Comparison of ENCODE assay signal across 14 mouse cellular contexts in genomic region chr2:155103607-155104006, GRCm38 (mm10). TPM values are rescaled to one million over a fixed set of nuclear protein-coding genes. Genes with fewer than 3 reads are reported as not detected.
DNase-seq lines count a peak whose midpoint lies in the region; ATAC-seq lines count a peak whose summit lies in the region.
"Had no signal": no experiment of that assay in that cellular context is flagged by ENCODE, and none has a peak within 500 bp of the region (broad histone marks: within the 10 kb centered on the region; RNA-seq: fewer than 3 reads in every experiment).

No protein-coding gene starts in this region.

- no peak overlapping the region for H3K9ac ChIP-seq in midbrain, embryonic 12.5 days (replicated peaks)

- peak; percentile 34 for DNase-seq in cerebellum, adult 11-12 months
- DNase-seq in MN1 (ENCODE audit: low spot score) = peak; percentile 46
- DNase-seq in cerebellum, postnatal 25 days = peak; percentile 40 to 51
- DNase-seq in natural killer cell, adult 2 months (ENCODE audit: low spot score in 2 of 2) = no peak
- DNase-seq in yolk sac, embryonic 10.5 days (ENCODE audit: low spot score) = no peak
- DNase-seq: adrenal gland, postnatal 25 days; thymus, adult 18-20 months had no signal

- H3K4me2 ChIP-seq in midbrain, embryonic 12.5 days (replicated peaks) = no peak overlapping the region

- H3K9me3 ChIP-seq in midbrain, embryonic 12.5 days = no peaks in the 10 kb centered on the region

- no peaks in the 10 kb centered on the region for H3K36me3 ChIP-seq in midbrain, embryonic 12.5 days

- no peak for ATAC-seq in cerebellum, adult (ENCODE audit: insufficient number of reproducible peaks, low FRiP score, low TSS enrichment)
- ATAC-seq in midbrain, embryonic 12.5 days (ENCODE audit: low FRiP score, low read depth) = peak; percentile 77
- no peak for ATAC-seq in activated CD4-positive, CD25-positive, alpha-beta regulatory T cell, adult 4 months
- ATAC-seq: forebrain, embryonic 16.5 days; inflammation-experienced regulatory T-cells, adult 6 months had no signal

- no peaks in the 10 kb centered on the region for H3K27me3 ChIP-seq in midbrain, embryonic 12.5 days

- WGBS in midbrain, embryonic 12.5 days = 47% methylated on average over 6 of the region's 6 CpGs

- H3K4me3 ChIP-seq in midbrain, embryonic 12.5 days = no peak overlapping the region
- H3K4me3 ChIP-seq: left cerebral cortex, adult 2 months had no signal

- no peaks in the 10 kb centered on the region; the same call in 1 of the 2 replicates for H3K4me1 ChIP-seq in midbrain, embryonic 12.5 days

- H3K27ac ChIP-seq in midbrain, embryonic 12.5 days (replicated peaks) = peak overlapping the region; percentile 56; the same call in 1 of the 2 replicates
- H3K27ac ChIP-seq: left cerebral cortex, adult 2 months; macrophage had no signal

RNA-seq across cellular contexts. Expression of gene Ahcy, which starts 29.3 kb away (rescaled TPM):
- 60.1 and 63.4 TPM in 2 replicates for polyA plus RNA-seq in midbrain, embryonic 12.5 days (2016; fragmentation: Nextera tagmentation; extraction: Ambion mirVana)
- polyA plus RNA-seq in activated CD4-positive, CD25-positive, alpha-beta regulatory T cell, adult 4 months (2017; shearing (Covaris generic)) = 10 to 100 TPM; 30.2 to 50.5 TPM

RNA-seq across cellular contexts. Expression of gene Itch, which starts 29.7 kb away (rescaled TPM):
- 64.1 and 66.2 TPM in 2 replicates for polyA plus RNA-seq in midbrain, embryonic 12.5 days (2016; fragmentation: Nextera tagmentation; extraction: Ambion mirVana)
- 10 to 100 TPM; 53.0 to 53.4 TPM for polyA plus RNA-seq in activated CD4-positive, CD25-positive, alpha-beta regulatory T cell, adult 4 months (2017; shearing (Covaris generic))

Comparison
In these comparisons a context has a peak if more than half of its experiments do, and no peak if none do; other contexts are left out.
1. DNase-seq: peak in cerebellum, adult 11-12 months (single experiment), MN1 (single experiment) and cerebellum, postnatal 25 days (2 of 2); none in natural killer cell, adult 2 months (0 of 2) and yolk sac, embryonic 10.5 days (single experiment).